Mouse (Mus musculus) left cerebral cortex, adult 9 months (tissue): ENCODE measurements at regions not wholly inside any gene's neighbourhood (a gene's known extent, or its start where the extent isn't known, plus 50 kb on each side); places are given as distances from the start of the nearest gene placed in this dataset.
A peak's percentile ranks its signal among the peaks of the same experiment; 100 is the strongest.

Experiments
- DNase-seq, 2 experiments: peaks; one replicate each; pipeline ENCODE4 v3.0.0; 2022; ENCODE audit warnings: low spot score in 2 of 2

DNA sequence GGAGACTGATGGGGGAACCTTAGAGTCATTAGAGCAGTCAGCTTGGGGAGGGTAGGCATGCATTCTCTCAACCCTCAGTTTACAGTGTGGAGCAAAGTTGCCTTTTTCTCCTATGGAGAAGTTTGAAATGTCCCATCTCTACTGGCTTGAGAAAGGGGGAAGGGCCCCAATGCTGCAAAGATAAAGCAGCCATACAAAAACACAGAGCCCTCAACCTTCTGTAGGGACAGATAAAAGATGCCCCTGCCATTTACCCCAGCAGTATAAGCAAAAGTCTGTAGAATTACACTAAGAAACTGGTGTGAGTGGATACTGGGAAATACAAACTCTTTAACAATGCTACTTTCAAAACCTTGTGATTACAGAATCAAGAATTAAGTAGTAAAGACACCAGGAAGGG is 71.9 kb upstream of the Tmem215 start:
- no peak for DNase-seq

- DNase-seq: no peak
These were observed 81.8 kb upstream of the Tmem215 start for GRCm38 (mm10) chr4:40390183-40390582.

DNA sequence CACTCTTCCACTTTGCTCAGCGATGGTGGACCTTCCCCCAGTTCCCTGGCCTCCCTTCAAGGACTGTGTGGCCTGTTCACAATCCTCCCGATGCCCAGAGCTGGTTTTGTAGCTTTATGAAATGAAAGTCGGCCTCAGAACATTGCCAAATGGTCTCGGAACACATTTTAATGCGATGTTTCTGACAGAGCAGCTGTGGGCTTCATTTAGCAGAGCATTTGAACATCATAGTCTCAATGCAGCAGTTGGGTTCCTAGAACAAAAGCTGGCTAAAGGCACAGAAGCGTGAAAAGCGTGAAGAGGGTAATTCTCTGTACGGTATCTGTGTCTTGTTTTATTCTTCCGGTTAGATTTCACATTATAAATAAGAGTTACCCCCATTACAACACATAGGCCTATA is 86.7 kb upstream of the Tmem215 start:
- peak in 1 of 2 experiments; percentile 21 for DNase-seq

GRCm38 (mm10) chr4:40384704-40385103 is 87.3 kb upstream of the Tmem215 start:
- DNase-seq: no peak

DNA sequence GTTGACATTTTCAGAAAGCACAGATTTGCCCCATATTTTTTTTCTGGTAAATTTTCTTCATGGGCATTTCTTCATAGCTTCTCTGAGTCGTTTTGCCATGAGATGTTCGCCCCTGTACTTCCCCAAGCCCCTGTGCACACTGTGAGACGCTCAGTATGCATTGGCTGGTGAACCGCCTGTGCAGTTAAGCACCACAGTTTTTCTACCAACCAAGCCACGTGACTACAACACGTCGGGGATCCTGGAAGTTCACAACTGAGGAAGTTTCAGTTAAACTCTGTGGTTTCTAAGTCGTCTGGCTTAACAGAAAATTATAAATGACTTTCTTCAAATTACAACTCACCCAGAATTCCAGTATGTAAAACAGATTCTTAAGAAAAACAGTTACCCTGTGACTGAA is 91.7 kb upstream of the Tmem215 start:
- no peak for DNase-seq

DNA sequence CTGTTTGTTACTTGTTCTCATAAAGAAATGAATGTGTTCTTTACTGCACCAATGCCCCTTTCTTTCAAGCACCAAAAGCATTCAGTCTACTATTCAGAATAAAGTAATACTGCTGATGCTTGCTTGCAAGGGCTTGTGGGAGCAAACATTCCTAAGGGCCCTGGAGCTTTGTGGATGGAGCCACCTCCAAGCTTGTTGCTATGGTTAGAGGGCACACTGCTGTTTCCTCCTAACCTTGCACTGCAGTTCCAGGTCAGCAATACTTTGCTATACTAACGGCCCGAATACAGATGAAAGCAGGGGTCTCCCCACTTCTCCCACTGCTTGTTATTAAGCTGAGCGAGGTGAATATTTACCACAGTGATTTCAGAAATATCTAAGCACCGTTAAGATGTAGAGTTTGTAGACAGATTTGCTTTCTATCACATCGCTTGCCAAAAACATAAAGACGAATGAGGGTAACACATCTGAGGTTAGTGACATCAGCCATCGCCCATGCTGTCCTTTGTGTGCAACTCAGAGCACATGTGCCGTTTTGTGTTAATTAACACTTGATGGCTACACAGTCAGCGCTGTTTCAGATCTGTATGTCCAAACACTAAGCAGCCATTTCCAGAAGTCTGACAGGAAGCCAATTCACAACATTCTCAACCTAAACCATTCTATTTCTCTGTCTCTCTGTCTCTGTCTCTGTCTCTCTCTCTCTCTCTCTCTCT is 96.4 kb upstream of the Ndufb6 start:
- no peak for DNase-seq

DNA sequence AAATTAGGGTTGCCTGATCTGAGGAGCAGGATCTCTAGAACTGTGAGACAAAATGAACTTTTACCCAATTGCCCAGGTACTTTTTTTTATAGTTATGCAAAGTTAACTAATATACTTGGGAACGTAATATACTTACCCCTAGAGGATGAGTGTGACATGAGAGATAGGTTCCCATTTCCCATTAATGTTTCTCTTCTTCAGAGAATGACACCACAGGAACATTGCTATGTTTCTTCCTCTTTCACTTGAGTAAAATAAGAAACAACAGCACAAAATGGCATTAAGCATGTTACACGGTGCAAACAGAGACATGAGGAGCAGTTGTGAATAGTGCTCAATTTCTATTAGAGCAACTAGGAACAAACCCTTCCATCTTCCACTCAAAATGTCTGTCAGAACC is 95.0 kb upstream of the Ndufb6 start:
- DNase-seq: no peak

DNA sequence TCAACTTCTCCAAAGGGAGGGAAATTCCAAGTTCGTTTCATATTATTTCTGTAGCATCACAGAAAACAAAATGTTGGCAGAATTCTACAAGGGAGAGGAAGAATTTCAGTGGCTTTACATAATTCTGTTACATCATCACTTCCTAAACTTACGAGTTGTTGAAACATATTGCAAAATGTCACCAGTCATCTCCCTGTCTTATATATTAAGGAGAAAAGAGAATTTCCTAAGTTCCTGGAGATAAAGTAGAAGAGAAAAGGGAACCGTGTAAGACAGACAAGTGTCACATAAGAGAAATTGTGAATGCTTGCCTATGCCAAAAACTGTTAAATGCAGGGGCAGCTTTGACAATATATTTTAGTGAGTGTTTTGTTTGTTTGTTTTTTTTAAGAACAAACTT is 85.1 kb upstream of the Ndufb6 start:
- no peak for DNase-seq

DNA sequence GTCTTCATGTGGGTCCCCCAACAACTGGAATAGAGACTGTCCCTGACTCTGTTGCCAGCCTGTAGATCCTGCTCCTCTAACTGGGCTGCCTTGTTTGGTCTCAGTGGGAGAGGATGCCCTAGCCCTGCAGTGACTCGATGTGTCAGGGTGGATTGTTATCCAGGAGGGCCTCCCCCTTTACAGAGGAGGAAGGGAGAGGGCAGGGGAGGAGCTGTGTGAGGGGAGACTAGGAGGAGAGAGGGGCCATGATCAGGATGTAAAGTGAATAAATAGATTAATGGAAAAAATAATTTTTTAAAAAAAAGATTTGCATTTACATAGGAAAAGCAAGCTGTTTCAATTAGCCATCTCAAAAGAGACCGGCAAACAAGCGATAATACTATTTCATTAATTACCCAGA is 80.1 kb upstream of the Ndufb6 start:
- DNase-seq: no peak

DNA sequence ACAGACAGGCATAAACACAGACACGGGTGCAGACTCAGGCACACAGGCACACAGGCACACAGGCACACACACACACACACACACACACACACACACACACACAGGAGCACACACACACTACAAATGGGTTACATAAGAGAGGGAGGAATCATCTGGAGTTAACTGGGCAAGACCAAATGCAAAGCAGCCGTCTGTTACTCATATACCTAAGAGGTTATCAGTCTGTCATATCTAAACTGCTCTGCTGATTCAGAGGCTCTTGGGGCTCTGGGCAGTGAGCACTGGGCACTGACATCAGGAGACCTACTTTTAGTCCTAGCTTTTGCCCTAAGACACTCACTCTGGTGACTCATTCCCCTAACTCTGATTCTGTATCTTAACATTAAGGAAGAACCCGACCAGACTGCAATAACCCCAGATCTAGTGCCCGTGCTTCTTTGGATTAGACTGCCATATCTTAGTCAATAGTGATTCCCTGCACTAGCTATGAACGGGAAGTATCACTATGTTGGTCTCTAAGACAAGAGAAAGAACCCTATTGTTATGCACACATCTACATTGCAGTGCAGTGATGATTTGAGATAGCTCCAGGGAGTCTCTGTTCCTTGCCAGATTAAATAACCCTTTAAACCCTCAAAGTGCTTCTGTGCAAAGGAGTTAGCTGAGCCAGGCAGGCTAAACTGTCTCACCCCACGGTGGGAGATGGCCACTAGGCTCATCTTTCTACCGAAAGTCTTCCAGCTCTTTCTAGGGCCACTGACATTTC is 78.0 kb upstream of the Ndufb6 start:
- DNase-seq: no peak

- DNase-seq: peak in 1 of 2 experiments; percentile 23
These were observed 76.7 kb upstream of the Ndufb6 start for GRCm38 (mm10) chr4:40355791-40356450.

DNA sequence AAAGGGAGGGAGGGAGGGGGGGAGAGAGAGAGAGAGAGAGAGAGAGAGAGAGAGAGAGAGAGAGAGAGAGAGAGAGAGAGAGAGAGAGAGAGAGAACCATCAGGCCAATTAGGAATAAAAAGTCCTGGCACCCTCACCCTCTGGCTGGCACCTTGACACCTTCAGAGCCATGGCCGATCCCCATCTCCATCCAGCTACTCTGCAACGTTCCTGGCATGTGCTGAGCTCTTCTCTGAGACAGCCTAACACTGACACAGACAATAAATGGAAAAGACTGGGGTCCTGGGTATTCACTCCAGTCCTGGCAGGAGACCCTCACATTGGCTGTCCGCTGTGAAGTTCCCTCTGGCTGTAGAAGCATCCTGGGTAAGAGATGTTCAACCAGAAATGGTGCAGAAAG is 75.2 kb upstream of the Ndufb6 start:
- DNase-seq: no peak

GRCm38 (mm10) chr4:40351648-40352047 is 72.4 kb upstream of the Ndufb6 start:
- DNase-seq: no peak

- DNase-seq: no peak
These were observed 71.9 kb upstream of the Ndufb6 start for GRCm38 (mm10) chr4:40351090-40351489.

GRCm38 (mm10) chr4:40345847-40346246 is 66.6 kb upstream of the Ndufb6 start:
- no peak for DNase-seq

GRCm38 (mm10) chr4:40342181-40342580 is 63.0 kb upstream of the Ndufb6 start:
- DNase-seq: no peak

GRCm38 (mm10) chr4:40334841-40335240 is 55.6 kb upstream of the Ndufb6 start:
- no peak for DNase-seq

GRCm38 (mm10) chr4:40329737-40330136 is 50.5 kb upstream of the Ndufb6 start:
- no peak for DNase-seq
